Mouse (Mus musculus) thymus, adult 18-20 months (tissue): Measurements from ENCODE around the gene Tsc22d3.
A peak's percentile ranks its signal among the peaks of the same experiment; 100 is the strongest.
"Not testable (repeated sequence)": the region's sequence is repeated elsewhere in the genome, so short reads cannot be mapped to it uniquely, and the experiment has no call there.

Source experiments
- DNase-seq, 2 experiments: peaks; one replicate each; pipeline ENCODE4 v3.0.0; 2022; ENCODE audit warnings: mixed read lengths in 2 of 2

The Tsc22d3 gene

DNA sequence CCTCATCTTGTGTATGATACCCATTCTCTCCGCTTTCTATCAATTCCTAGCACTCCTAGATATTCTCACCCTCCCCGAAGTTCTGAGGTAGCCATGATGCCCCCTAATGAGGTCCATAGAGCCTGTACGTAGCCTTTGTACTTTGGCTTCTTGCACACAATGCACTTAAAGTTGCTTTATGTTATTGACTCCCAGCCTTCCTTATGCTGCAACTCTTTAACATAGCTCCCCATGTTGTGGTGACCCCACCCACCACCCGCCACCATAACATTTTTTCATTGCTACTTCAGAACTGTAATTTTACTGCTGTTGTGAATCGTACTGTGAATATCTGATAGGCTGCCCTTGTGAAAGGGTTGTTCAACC, 74.2 kb downstream of the Tsc22d3 start:
- no peak for DNase-seq

DNA sequence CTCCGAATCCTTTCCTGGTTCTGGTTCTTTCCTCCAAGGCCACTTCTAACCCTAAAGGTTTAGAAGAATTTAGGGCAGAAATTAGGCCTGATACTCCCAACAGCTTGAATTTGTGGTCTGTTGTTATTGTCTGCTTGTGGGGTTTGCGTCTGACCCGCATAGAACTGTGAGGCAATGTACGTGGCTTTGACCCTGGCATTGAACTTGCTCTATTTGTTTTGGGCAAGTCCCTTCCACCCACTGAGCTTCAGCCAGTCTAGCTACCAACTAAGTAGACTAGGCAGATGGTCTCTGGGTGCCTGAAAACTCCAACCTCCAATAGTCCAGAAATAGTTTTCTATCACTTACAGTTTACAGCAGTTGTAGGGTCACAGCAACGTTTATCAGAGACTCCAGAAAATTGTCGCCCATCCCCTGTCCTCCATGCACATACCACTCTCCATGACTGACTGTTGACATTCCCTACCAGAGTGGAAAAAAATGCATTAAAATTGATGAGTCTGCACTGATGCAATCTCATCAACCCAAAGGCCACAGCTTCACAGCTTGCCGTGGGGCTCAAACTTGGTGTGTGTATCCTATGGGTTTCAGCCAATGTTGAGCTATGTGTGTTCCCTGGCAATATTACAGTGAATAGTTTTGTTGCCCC, 74.7 kb downstream of the Tsc22d3 start:
- DNase-seq = no peak

DNA sequence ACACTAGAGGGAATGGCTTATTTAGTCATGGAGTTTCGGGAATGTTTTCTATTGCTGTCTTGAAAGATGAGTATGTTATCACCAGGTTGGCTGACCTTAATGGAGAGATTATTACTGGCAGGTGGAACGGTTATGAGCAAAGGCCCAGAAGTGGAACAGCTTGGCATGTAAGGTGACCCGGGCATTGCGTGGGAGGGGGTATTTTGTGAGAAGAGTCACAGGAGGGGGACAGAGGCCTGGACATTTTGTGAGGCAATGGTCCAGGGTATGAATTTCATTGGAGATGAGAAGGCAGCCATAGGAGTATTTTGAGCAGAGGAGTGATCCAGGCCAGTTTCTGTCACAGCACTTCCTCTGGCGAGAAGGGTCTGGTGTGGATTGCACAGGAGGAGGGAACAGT, 76.2 kb downstream of the Tsc22d3 start:
- no peak for DNase-seq

DNA sequence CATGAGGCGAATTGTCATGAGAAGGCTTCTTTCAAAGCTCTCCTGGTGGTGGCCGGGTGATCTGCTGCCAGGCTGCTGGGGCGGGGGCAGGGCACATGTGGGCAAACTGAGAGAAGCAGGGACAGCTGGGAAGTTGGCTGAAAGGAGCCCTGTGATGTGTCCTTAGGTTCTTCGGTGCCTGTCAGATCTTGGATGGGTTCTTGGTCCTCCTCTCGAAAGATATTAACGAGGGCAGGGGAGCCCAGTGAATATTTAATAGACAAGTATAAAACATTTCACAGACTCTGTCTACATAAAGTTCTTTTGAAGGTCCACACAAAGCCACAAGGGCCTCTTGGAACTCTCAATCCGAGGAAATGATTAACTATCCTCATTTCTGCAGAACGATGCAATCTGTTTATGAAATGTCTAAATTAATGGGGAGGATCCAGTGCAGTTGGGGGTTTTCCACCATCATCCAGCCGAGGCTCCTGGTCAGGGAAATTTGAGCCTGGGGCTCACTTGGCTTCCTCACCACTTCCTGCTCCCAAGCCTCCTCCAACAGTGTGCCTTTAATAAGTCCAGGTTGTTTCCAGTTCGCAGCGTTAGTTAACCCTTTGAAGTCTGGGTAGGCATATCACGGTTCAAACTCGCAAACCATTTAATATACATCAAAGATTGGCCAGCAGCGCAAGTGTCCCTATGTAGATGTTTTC, 78.2 kb downstream of the Tsc22d3 start:
- DNase-seq = no peak

DNA sequence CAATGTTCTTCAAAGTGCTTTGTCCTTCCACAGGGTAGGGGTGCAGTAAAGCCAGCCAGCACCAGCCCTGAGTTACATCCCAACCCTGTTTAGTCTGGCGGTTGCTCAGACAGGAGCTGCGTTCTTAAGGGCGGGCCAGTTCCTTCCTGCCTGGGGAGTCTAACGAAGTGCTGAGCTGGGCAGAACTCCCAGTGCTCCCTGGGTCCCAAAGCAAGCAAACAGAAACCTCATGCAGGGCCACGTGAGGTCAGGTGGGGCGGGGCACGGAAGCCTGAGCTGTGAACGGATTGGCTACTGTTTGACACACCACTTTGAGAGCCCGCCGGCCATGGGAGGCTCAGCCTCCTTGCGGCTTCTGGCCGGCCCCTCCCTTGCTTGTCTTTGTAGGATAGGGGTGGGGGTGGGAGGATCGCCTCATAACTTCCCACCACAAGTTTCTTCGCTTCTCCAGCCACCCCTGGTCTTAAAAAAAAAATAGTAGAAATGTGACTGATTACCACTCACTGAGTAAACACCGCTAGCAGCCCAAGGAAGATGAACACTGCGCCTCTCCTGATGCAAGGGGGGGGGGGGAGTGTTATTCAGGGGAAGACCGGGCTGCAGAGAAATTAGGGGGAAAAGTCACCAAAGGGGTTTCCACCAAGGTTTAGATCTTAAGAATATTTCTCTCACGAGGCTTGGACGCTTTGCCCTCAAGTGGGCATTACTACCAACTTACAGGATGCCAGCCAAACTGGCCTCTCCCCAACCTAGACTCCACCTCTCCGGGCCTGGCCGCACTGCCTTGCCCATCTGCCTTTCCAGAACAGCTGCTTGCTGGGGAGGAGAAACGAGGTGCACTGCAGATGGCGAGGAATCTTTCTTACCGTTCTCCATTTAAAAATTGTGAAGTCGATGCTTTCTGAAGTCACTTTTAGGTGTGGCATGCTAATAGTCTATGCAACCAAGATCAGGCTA, 80.0 kb downstream of the Tsc22d3 start:
- peak; percentile 80 to 90 for DNase-seq

DNA sequence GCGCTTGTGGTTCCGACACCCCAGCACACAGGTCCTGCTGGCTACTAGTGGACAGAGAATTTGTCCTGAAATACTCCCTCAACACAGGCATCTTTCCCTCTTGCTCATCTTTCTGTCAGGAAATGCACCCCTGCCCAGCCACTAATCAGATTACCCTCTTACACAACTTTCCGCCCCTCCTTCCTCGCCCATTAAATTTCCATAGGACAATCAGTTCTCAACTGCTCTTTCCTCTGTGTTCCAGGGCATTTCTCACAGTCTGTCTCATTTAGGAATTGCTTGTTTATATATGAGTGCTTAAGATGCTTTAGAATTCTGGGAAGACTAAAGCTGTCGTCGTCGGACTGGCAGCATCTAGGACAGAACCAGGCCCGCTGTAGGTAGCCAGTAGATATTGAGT, 82.1 kb downstream of the Tsc22d3 start:
- DNase-seq = no peak

DNA sequence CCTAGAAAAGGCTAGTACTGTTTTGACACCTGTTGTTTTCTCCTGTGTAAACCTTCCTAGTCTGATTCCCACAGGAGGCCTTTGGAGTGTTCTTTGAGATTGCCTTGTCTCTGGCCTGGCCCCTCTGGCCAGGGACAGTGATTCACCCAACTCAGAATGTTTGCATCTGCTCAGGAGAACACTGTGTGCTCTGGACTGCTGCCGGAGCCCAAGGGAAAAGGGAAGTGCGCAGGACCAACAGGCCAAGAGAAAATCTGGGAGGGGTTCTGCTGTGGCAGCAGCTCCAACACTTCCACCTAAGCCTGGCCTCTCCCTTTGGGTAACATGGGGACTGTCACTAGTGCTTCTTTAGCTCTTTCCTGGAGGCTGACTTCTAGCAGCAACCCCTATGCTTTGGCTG, 87.1 kb downstream of the Tsc22d3 start:
- DNase-seq = no peak

DNA sequence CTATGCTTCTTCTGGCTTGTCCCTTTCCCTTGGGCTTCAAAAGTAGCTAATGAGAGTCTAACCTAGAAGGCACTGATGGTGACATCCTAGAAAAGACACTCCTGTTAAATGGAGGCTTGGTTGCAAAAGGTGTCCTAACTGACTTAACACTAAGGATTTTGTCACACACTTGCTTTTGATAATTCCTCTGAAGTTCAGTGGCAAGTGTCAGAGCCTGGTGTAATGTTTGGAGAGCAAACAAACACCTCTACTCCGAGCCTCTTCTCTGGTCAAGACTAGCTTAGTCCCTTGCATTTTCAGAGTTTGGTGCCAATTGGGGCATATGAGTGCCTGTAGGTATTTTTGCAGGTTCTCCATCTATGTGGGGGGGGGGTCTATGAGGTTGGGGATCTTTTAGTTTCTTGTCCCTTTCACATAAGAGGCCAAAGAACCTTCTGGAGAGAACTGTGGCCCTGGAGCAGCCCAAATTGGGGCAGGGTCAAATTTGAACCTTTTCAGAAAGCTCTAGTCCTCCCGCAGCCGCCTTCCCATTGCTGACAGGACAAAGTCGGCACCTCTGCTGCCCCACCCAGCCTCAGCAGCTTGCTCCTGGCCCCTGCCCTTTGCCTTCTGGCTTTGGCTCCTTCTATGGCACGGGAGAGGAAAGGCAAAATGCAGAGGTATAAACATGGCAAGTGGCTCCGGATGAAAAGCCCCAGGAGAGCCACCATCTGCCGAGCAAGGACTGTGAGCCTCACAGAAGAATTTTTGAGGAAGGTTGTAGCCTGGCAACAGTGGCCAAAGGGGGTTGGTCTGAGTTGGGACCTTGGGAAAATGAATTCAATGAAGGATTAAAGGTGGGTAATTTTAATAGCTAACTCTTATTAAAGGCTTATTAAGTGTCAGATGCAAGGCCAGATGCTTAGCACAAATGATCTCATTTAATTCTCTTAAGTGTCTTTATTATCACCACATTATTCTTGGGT, 88.5 kb downstream of the Tsc22d3 start:
- DNase-seq = no peak

DNA sequence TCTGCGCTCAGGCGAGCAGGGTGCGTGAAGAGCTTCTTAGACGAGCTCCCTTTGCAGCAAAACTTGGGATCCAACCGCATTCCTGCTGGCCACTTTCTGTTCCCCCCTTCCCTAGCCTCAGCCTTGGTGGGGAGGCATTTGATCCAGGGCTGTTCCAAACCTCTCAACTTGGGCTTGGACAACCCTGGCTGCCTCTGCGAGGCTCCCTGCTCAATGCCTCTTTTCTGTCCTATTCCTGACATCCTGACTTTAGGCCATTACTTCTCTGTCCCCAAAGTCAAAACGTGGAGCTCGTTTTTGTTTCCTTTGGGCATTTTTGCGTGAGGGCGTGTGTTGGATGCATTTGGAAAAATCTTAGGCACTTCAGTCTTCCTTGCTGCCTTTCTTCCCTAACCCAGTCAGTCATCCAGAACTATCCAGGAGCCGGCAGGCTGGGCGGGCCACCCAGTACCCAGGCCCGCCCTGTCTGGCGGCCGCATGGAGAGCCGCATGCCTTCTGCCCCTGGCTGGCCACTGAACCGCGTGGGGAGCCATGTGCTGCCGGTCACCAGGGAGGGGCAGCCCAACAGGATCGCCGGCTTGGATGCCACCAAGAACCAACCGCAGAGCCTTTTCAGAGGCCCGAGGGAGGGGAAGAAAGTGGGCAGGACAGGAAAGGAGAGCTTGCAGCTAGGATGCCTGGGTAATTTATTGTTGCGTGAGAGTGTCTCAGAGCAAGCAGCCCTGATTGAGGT, 89.6 kb downstream of the Tsc22d3 start:
- peak in 1 of 2 experiments; percentile 26 for DNase-seq

DNA sequence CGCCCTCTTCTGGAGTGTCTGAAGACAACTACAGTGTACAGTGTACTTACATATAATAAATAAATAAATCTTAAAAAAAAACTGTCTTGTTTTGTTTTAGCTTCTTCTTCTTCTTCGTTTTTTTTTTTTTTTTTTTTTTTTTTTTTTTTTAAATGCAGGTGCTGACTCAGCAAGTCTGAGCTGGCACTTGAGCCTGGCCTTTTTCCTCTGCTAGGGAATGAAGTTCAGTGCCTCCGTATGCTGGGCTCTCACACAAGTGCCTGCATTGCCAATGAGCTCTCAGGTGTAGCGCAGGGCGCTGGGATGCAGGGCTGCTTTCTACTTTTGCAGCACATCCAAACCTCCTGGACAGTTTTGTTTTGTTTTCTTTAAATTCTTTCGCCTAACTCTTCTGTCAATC, 90.6 kb downstream of the Tsc22d3 start:
- DNase-seq = no peak

DNA sequence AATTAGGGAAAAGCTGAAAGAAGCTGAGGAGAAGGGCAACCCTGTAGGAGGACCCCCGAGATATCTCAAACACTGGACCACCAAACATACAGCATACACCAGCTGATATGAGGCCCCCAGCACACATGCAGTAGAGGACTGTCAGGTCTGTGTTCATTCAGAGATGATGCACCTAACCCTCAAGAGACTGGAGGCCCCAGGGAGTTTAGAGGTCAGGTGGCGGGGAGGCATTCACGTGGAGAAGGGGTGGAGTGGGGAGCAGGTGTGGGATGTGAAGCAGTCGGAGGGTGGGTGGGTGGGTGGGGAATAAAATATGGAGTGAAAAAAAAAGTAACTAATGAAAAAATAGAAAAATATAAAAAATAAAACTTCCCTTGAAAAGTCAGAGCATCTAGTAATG, 91.7 kb downstream of the Tsc22d3 start:
- not testable (repeated sequence) for DNase-seq

DNA sequence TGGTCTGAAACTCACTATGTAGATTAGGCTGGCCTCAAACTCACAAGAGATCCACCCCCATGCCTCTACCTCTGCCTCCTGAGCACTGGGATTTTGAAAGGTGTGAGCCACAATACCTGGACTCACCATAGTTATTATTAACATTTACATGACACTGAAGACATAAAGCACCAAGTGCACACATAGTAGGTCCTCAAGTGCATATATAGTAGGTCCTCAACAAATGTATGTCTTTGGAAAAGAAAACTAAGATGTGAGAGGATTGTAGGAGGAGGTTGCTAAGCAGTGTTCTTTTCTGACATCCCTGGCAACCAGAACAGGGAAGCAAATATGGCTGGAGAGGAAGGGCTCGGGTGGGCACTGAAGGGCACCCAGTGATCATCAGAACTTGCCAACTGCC, 93.1 kb downstream of the Tsc22d3 start:
- DNase-seq = no peak

DNA sequence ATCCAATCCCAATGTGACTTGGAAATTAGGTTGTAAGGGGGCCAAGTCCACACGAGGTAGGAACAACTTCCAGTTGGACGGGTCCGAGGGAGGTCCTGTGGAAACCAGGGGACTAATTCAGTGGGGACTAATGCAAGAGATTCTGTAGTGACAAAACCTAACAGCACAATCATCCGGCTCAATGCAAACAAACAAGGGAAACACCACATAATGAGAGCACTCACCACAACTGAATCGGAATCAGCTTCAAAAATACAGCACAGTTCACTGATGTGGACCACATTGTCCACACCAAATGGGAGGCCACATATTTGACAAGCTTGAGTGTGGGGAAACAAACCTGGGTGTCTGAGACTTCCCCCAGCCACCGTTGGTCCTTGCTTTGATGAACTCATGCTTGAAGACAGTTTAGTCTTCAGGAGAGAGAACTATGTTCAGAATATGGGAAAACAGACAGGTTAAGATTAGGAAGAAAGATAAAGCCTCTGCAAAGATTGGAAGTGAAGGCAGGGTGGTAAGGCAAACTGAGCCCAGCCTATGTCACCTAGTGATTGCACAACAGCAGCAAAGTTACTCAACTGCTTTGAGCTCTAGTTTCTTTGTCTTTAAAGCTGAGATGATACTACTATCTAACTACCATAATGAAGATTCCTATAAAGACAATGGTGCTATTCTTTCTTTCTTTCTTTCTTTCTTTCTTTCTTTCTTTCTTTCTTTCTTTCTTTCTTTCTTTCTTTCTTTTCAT, 93.9 kb downstream of the Tsc22d3 start:
- no peak for DNase-seq

DNA sequence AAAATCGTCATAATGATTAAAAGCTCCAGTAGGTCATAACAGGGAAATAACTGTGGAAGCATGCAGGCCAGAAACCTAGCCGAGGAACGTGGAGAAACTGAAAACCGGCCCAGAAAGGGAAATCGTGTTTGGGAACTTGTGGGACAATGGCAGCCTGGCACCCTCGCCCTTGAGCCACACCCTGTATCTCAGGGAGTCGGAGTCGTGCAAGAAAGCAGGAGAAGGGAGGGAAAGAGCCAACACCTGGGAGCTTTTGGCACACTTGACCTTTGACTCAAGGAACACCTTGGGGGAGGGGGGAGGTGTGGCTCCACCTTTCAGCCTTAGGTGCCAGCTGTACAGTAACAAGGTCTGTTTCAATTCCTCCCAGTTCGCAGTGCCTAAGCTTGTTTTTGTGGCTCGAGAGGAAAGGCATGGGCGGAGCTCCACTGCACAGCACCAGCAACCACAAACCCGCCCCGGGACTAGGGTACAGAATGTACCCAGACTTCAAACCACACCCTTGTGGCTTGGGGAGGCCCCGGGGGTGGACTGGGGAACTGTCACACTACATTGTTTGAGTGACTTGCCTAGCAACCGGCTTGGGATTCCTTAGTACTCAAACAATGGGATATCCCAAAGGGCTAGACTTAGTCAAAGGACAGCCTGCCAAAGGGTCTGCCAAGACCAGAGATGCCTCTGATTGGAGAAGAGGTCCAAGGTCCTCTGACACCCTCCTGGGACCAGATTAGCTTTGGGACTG, 94.8 kb downstream of the Tsc22d3 start:
- DNase-seq = peak; percentile 85 to 93

DNA sequence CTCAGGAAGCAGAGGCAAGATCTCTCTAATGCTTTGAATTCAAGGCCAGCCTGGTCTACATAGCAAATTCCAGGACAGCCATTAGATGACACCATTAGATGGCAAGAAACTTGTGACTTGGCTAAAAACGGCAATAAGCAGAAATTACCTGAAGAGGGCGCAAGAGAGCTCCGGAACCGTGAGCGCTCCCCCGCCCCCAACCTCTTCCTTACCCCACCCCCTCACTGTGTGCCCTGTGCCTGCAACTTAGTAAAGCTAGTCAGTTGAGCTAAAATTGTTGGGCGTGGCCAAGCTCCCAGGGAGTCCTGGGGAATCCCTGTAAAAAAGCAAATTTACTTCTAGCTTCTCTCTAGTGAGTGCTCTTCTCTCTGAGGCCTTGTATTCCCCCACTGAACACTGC, 96.6 kb downstream of the Tsc22d3 start:
- DNase-seq = peak; percentile 55 to 76

DNA sequence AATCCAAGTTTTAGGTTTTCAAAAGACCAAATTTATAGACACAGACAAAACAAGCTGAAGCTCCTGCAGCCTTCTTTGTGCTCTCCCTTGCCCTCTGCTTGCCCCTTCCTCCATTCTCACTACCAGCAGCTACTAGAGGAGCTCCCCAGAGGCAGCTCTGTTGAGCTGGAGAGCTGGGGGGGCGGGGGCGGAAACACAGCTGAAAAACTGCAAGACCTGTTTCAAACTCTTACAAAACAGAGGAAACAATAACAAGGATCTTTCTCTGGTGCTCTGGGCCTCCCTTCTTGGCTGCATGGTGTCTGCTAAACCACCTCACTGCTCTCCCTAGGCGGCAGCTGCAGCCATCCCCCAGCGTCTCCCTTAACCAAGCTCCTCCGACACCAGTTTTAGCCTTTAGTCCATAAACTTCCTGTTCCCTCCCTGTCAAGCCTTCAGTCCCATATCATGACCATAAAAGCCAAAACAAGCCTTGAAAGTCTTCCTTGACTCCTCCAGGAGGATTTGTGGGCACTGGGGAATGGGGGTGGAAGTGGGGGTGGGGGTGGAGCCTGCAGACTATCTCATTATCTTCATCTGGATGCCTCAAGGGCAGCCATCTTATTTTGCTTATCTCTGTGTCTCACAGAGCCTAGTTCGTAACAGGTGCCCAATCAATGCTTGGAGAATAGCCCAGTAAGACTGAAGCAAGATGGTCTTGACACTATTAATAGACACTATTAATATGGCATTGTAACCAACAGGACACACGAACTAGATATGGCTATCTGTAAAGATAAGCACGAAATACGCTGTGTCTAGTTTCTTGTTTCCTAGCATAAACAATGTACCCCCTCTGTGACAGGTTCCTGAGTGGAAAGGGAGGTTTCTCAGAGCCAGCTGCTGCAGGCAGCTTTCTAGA, 98.8 kb downstream of the Tsc22d3 start:
- DNase-seq = no peak

DNA sequence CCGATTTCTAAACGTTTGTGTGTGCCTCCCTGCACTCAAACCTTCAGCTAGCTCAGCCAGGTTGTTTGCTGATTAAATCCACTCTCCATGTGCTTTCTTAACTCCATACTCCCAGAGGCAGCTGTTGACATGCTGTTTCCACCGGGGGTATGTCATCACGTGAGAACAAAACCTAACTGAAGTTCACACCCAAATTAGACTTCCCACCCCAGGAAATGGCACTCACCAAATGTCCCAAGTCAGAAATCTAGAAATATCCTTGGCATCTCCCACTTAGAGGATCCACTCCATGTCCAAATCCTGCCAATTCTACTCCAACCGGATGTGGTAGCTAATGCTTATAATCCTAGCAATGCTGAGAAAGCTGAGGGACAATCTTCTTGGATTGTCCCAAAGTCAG, 100.2 kb downstream of the Tsc22d3 start:
- DNase-seq = no peak

DNA sequence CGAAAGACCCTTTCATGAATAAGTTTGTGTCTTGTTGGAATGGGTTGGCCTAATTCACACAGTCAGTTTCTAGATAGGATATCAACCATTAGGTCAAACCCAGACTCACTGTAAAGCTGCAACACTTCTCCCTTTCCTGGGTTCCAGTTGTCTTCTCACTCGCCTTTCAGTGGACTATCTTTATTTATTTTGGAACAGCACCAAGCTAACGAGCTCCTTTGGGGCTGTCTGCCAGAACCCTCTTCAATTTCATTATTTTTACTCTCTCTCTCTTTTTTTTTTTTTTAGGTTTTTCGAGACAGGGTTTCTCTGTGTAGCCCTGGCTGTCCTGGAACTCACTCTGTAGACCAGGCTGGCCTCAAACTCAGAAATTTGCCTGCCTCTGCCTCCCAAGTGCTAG, 102.0 kb downstream of the Tsc22d3 start:
- DNase-seq = not testable (repeated sequence)

DNA sequence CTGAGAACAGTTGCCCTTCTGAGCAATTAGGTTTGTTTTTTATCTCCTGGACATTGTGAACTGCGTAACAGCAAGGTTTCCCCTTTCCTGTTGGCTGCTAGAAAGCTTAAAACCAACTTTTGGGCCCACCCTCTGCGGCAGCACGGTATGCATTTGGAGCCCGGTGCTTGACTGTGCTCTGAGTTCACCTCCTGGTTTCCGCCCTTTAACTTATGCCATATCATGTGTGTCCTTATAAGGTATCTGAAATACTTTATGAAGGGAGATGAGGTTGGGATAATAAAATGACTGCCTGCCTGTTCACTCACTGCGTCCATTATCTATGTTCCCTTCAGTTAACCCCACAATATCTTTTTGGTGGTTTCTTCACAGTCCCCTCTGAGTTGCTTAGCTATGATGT, 106.3 kb downstream of the Tsc22d3 start:
- no peak for DNase-seq
